Mouse (Mus musculus): ENCODE results near the gene Manba.

Gene Manba

DNA sequence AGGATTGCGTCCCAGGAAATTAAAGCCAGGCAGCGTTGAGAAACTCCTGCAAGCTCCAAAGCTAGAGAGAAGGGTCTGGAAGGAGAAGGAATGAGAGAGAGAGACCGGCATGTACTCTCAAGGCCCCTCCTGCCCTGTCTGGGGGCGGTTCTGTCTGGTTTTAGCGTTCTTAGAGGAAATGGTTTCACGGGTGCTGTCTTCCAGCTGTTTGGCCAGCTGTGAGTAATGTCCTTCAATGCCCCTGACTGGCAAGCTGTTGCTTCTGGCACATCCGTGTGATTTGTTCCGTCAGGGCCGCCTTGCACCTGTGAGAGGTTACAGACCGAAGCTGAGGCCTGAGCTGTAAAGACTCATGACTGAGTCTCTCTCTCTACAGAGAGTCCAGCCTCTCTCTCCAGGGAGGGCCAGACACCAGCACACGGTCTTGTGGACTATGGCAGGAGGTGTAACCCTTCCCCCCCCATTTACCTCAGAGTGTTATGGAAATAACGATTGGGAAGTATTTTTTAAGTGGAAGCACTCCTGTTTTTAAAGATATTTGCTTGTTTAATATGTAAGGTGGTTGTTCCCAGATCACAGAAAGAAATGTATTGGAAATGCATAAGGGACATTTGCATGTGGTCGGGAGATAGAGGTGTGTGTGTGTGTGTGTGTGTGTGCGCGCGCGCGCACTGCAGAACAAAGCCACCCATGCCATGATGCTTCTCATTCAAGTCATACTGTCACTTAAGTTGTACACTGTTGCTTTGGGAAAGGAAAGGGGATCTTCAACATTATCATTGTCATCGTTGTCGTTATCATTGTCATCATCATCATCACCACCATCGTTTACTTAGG, 95.2 kb downstream of the Manba start:
- no peak for DNase-seq (ENCODE audit: low read depth, low spot score)

DNA sequence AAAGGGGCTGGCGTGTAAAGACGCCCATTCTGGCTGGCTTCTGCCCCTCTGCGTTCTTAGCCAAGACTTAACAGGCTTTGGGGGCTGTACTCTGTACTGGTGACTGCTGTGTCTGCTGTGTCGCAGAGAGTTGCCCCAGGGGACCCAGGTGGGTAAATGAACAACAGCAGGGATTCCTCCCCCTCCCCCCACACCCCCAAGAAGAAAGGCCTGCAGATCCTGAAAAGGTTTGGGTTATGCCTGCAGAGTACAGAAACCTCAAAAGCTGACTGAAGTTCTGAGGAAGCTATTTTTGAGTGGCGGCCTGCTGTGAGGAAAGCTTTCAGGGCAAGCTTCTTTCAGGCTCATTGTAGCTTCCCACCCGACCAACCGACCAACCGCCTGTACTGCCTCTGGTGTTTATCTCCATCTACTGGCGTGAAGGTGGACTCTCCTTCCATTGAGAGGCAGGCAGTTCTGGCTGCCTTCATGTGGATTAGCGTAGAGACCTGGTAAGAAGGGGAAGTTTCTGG, 96.3 kb downstream of the Manba start:
- DNase-seq (ENCODE audit: low read depth, low spot score), result peak; percentile 74

DNA sequence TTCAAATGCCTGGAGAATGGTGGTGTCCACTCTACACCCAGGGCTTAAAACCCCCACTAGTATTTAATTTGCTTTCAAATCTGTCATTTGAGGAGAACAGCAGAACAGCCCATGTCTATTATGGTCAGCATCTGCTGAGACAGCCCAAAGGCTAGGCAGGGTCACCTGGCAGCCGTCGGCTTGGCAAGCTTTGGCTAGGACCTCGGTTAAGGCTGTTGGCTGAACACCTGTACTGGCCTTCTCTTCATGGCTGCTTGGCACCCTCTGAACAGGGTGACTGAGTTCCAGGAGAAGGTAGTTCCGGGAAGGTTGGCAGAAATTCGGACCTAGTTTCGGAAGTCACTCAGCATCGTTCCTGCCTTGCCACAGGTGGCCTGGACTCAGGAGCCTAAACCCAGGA, 96.8 kb downstream of the Manba start:
- DNase-seq (ENCODE audit: low read depth, low spot score), result no peak

DNA sequence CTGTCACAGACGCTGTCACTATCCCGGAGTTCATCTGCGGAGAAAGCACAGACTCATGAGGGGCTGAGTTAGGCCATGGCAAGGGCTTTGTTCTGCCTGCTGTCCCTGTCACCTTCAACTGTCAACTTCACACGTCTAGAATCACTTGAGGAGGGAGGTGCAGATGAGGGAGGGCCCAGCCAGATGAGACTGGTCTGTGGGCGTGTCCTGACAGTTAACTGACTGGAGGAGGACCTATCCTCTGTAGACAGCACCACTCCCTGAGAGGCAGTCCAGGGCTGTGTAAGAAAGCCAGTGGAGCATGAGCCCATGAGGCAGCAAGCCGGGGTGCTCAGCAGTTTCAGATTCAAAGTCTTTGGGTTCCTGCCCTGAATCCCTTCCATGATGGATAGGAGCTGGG, 100.1 kb downstream of the Manba start:
- no peak for DNase-seq (ENCODE audit: low read depth, low spot score)

DNA sequence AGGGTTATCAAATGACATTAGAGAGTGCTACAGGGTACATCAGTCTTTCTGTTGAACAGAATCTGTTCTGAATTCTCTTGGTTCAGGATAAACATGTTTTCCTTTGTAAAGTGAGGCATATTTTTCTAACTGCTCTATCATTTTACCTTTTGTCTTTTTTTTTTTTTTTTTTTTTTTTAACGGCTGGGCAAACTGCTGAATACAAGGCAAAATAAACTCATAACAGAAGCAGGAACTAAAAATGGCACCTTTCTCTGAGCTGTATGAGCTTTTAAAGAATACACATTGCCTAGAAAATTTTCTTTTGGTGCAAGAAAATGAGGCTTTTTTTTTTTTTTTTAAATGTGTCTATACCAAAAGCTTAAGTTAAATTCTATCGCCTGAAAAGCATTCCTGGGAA, 100.6 kb downstream of the Manba start:
- DNase-seq (ENCODE audit: low read depth, low spot score), result no peak

DNA sequence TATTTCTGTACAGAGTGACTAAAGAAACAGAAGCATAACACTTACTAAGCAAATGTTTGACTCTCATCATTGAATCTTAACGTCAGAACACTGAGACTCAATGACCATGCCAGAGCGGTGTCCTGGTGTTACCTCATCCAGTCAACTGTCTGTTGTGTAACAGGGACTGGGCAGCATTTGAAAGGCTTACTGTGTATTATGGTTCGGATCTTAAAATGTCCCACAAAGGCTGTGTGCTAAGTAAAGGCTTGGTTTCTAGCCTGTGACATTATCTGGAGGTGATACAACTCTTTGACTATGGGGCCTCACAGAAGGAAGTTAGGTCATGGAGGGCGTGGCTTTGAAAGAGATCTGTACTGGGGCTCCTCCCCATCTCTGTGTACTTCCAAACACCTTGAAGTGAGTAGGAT, 101.1 kb downstream of the Manba start:
- DNase-seq (ENCODE audit: low read depth, low spot score), result peak; percentile 63

DNA sequence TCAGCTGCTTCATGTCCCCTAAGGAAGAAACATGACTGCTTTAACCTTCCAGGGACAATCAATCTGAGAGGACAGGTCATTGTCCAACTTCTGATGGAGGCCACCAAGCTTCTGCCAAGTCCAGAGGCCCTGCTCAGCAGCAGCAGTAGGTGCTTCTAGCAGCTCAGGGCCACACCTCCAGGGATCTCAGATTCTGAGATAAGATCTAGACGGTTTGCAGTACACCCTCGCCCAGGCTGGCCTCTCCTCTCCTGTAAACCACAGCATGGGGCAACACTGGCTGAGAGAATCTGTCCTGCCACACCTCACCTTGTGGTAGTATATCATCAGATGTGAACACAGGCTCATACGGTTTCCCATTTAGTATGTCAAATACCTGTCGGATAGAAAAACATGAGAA, 105.1 kb downstream of the Manba start:
- DNase-seq (ENCODE audit: low read depth, low spot score), result no peak

DNA sequence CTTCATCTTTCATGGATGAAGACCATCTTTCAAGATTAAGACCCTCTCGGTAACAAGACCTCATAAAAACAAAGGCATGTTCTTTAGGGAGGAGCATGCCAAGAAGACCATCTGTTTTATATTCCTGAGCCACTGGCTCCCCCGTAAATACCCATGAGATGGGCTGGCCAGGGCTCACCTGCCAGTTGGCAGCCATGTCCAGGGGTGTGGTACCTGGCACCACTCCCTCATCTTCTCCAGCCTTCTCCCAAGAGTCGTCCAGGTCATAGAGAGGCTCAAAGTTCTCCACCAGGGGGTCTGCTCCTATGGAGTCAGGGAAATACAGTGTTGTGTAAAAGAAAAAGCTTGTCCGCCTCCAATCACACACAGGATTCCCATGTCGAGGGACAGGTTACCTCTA, 106.0 kb downstream of the Manba start:
- DNase-seq (ENCODE audit: low read depth, low spot score), result no peak

DNA sequence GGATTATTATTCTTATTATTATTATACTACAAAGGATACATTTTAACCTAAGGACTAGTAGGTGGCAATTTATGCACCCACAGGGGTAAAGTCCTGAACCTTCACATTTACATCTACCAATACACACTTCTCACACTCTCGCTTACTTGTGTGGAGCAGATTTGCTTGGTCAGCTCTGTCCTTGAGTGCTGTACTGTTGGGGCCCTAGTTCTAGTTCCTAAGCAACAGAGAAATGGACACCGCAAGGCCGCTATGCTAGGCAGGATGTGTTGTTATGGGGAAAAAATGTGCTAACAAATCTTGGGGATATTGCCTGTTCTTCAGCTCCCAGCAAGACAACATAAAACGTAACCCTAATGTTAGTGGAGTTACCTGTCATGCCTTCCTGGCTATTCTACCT, 106.6 kb downstream of the Manba start:
- no peak for DNase-seq (ENCODE audit: low read depth, low spot score)

DNA sequence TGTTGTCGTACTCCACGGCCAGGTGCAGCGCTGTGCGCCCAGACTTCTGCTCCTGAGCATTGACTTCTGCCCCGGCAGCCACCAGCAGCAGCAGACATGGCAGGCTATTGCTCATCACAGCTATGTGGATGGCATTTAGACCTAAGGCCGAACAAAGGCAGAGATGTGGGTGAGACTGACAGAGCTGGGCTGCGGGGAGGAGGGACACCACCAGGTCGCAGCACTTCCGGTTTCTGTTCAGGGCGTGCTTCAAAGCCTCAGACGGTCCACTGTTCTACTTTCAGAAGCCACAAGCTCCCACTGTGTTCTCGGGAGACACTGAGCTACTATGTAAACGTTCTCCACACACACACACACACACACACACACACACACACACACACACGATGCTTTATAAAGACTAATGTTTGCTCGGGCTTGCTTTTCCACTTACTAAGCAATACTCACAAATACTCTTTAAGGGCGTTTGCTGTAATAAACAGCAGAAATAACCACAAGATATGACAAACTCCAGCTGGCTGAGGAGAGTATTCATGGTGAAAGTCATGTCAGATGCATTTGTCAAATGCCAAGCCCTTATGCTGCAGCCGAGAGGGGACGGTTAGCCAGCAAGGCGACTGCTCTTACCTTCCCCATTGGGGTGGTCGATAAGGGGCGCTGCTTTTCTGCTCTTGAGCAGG, 109.0 kb downstream of the Manba start:
- peak; percentile 74 for DNase-seq (ENCODE audit: low read depth, low spot score)

DNA sequence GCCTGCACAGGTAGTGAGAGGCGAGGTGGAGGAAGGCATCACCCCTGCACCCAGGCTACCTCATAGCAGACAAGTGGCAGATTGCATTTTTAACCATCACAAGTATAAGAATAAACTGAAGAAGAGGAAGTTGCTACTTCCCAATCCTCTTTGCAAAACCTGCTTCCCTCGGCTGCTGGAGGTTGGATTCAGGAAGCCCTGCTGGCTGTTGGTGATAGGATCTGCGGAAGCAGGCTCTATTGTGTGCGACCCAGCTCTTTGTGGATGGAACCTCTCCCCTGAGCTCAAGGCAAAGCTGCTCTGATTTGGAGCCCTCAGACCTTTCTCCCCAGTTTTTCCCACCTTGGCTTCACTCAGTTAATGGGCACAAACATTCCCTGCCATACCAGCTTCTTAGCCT, 111.6 kb downstream of the Manba start:
- no peak for DNase-seq (ENCODE audit: low read depth, low spot score)

DNA sequence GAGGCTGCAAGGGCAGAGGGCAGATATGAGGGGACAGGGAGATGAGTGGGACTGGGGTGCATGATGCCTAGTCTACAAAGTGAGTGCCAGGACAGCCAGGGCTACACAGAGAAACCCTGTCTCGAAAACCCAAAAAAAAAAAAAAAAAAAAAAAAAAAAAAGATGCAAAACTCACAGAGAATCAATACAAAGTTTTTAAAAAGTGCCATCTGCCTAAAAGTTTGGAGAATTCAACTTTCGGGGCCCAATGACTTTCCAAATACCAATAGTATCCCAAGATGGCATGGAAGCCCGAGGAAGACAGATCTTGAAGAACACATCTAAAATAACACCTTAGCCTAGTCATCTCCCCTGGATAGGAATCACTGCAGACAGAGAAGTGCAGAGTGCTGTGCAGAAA, 112.9 kb downstream of the Manba start:
- no peak for DNase-seq (ENCODE audit: low read depth, low spot score)

DNA sequence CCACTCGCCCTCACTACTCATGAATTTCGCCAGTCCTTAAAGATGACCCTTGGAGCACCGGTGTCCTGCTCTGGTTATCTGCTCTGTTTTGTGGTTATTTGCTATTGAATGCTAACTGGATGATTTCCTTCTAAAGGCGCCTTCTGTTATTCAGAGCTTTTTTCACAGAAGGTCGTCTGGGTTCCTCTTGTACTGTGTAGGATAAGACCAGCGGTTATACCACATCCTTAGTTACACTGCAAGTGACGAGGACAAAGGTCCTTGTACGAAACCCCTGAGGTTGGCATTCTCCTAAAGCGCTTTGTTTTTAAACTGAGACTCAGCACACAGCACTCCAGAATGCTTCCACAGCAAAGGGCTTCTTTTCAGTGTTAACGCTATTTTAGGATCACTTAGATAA, 117.3 kb downstream of the Manba start:
- DNase-seq (ENCODE audit: low read depth, low spot score), result no peak

DNA sequence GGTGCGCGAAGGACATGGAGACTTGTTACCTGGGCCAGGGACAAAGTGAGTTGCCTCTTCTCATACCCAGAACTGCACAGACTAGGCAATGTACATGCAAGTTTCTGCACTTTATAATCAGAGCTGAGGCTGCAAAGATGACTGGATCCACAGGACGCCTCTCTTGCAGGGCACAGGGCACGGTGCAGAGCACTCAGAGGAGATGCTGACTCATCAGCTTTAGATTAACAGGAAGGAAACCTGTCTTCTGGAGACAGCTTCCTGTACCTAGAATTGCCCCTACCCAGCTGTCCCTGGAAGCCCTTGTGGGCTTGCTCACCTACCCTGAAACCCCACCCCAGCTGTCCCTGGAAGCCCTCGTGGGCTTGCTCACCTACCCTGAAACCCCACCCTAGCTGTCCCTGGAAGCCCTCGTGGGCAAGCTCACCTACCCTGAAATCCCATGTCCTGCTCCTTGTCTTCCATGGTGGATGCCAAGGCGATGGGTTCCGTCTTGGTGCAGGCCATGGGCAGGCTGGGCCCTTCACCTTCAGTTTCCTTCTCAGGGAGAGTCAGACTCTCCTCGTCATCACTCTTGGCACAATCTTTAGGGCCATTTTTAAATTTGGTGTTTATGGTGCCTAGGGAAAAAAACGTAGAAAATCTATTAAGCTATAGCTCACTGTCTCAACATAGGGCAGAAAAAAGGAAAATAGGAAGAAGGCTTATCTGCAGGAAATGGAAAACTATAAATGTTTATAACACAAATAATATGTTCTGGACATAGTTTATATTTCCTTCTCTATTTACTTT, 119.4 kb downstream of the Manba start:
- DNase-seq (ENCODE audit: low read depth, low spot score), result no peak

DNA sequence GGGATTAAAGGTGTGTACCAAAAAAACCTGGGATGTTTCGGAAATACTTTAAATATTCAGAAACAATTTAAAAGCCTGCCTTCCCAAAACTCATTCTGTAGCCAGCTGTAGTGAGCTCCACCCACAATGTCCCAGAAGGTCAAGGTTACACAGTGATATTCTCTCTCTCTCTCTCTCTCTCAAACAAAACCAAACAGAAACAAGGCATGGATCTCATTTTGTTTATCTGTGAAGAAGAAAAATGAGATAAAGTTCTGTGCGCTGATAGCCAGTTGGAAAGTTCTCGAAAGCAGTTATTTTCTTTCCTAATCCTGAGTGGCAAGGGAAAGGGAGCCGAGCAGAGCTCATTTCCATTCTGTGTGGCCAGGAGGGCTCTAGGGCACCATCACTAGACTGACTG, 120.1 kb downstream of the Manba start:
- no peak for DNase-seq (ENCODE audit: low read depth, low spot score)

DNA sequence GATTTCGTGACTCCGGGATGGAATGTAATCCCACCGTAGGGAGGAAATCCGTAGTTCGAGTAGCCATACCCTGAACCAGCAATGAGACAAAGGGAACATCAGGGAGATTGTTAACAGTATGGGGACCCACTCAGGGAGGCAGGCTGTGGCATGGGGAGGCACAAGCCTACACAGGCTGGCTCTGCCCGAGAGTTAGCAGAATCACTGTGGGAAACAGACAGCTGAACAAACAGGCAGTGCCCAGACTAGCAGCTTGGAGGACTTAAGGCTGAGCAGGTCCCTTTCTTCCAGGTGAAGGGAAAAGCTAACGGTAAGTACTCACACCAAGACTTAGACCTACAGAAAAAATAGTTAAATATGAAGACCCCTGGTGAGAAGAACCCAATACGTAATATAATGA, 121.2 kb downstream of the Manba start:
- DNase-seq (ENCODE audit: low read depth, low spot score), result no peak

DNA sequence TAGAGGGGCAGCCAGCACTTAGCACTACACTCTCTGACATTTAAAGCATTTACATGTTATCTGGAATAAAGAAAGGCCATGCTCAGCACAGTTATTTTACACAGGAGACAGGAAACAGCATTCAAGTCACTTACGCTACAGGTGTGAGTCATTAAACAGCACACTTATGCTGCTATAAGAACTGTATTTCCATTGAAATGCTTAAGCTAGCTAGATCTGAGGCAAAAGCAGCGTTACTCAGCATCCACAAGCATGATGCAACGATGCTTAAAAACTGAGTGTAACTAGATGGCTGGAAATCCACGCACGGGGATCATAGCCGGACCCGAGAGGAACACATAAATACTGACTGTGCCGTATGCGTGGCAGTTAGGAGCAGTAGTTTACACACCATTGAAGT, 121.6 kb downstream of the Manba start:
- DNase-seq (ENCODE audit: low read depth, low spot score), result peak; percentile 31

DNA sequence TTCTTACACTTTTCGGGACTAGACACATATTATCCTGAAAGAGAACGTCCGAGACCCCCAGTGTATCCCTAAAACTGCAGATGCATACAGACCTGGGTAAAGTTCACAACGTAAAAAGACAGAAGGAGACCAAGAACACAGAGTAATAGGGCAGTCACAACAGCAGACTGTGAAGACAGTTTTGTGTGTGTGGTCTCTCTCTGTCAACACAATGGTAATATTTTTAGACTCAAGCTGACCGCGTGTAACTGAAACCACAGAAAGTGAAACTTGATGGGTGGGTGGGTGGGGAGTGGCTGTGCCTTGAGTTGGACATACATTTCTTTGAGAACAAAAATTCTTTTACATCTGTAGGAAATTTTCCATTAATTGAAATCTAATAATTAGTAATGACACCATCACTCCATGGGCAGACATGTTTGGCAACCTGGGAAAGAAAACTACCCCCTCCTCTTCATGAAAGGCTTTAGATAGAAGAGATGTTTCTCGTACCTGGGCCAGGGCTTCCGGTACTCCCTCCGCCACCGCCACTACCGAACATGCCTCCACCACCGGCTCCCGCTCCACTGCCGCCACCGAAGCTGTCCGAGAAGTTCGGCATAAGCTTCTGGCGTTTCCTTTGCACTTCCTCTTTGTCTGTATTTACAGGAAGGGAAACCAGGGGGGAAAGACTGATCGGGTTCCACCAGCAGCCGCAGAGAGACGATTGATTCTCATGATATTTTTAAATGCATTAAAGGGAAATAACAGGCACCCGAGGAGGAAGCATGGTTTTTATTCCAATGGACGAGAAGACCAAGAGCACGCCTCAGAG, 122.5 kb downstream of the Manba start:
- no peak for DNase-seq (ENCODE audit: low read depth, low spot score)

DNA sequence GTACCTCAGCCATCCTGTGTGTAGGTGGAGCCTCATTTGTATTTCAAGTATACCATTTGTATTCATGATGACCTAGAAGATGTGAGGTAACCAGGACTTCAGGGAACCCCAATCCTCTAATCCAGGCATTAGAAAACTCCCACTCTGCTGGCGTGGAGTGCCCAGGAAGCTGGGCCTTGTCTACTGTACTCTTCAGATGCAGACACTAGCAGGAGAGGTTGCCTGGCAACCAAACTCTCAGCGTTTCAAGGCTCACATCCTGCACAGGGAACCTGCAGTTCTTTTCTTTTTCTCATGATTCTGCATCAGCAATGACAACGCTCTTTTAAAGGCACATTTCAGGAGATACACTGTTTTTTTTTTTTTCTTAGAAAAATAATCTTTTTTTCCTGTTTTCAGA, 124.8 kb downstream of the Manba start:
- peak; percentile 90 for DNase-seq (ENCODE audit: low read depth, low spot score)

DNA sequence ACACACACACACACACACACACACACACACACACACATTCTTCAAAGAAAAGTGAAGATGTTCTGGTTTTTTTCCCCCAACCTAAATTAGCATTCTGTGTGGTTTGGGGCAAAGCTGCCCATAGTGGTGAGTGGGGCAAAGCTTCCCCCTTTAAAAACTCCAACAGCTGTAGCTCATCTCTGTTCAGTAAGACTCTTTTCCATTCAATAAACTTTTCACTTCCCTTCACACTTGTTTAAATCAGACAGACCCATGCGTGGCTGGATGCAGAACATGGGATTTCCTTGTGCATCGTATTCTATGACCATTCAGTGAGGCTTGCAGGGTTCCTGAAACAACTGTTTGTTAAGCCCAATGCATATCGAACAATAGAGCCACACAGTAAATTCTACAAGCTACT, 129.0 kb downstream of the Manba start:
- DNase-seq (ENCODE audit: low read depth, low spot score), result no peak

DNA sequence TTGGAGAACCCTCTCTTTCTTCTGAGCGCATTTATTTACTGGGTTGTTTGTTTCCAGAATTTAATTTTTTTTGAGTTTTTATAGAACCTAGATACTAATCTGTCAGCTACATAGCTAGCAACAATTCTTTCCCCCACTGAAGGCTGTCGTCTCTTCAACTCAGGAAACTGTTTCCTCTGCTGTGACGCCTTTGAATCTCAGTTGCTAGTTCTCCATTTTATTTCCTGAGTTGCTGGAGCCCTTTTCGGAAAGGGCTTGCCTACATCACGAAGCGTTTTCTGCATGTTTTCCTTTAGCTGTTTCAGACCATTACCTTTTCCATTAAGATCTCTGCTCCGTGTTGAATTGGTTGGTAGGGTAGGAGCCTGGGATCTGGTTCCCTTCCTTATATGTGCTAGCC, 131.3 kb downstream of the Manba start:
- no peak for DNase-seq (ENCODE audit: low read depth, low spot score)

Measured in brain, adult 2 months (tissue).